Mouse (Mus musculus): ENCODE measurements at regions not wholly inside any gene's neighbourhood (a gene's known extent, or its start where the extent isn't known, plus 50 kb on each side); places are given as distances from the start of the nearest gene placed in this dataset.

DNA sequence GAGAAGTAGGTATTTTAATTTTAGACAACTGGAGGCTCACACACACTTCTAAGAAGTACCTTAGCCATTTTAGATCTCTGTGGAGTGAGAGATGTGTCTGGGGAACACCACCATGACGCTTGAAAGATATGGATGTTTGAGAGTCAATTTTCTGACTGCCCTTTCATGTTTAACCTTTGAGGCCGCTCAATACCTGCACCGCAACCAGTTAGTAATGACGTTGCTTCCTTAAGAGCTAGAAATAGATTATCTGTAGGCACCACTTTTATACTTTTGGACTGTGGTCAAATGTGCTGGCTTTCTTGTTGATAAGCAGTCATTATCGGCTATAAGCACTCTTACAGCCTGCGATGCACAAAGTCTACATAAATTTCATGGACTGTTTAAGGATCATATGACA lies 78.3 kb upstream of the Bmp2k start:
- no peak overlapping the region for H3K9ac ChIP-seq (ENCODE audit: low read depth, low read length)
- H3K4me2 ChIP-seq (ENCODE audit: low read length): no peak overlapping the region
- no peak for TF ChIP-seq CTCF (IDR thresholded peaks at IDR 0.05; ENCODE audit: low read depth)
- no peak overlapping the region for H3K4me3 ChIP-seq (replicated peaks; ENCODE audit: low read depth, low read length)
- no peaks in the 10 kb centered on the region for H3K4me1 ChIP-seq (replicated peaks; ENCODE audit: insufficient read depth, low read length)
- no peak overlapping the region for H3K27ac ChIP-seq
- no peak for ATAC-seq (replicated peaks; ENCODE audit: low FRiP score, low read depth)
- DNase-seq (ENCODE audit: low spot score): no peak
- H3K9me3 ChIP-seq (replicated peaks; ENCODE audit: low read length): no peaks in the 10 kb centered on the region
- 85% methylated on average over 6 of the region's 6 CpGs for WGBS
- no peaks in the 10 kb centered on the region for H3K36me3 ChIP-seq (ENCODE audit: insufficient read depth, low read length)
- H3K27me3 ChIP-seq (ENCODE audit: insufficient read depth, low read length): no peaks in the 10 kb centered on the region

DNA sequence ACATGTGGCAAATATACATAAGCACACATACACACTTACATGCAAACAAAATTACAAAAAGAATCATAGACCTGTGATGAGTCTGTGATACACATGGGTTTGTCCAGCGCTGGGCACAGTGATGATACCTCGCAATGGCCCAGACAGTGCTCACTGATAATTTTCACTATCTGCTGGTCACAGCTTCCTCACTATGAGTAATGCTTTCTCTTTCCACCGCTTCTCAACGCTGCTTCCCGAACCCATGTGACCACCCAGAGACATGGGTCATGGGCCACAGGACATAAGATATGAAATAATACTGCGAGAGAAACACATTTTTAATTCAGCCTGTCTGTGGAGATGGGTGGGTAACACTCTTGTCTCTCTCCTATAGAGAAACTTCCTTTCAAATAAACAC lies 76.5 kb upstream of the Bmp2k start:
- no peak overlapping the region for H3K4me3 ChIP-seq (replicated peaks; ENCODE audit: low read depth, low read length)
- no peaks in the 10 kb centered on the region for H3K9me3 ChIP-seq (replicated peaks; ENCODE audit: low read length)
- no peak overlapping the region for H3K9ac ChIP-seq (ENCODE audit: low read depth, low read length)
- no peak overlapping the region for H3K27ac ChIP-seq
- no peak for TF ChIP-seq CTCF (IDR thresholded peaks at IDR 0.05; ENCODE audit: low read depth)
- H3K27me3 ChIP-seq (ENCODE audit: insufficient read depth, low read length): no peaks in the 10 kb centered on the region
- DNase-seq (ENCODE audit: low spot score) (no peak), ATAC-seq (replicated peaks; ENCODE audit: low FRiP score, low read depth) (no peak; the same call in 1 of the 2 replicates)
- no peak overlapping the region for H3K4me2 ChIP-seq (ENCODE audit: low read length)
- H3K4me1 ChIP-seq (replicated peaks; ENCODE audit: insufficient read depth, low read length): no peaks in the 10 kb centered on the region
- no peaks in the 10 kb centered on the region for H3K36me3 ChIP-seq (ENCODE audit: insufficient read depth, low read length)
- WGBS: 75% methylated on average over 6 of the region's 6 CpGs

DNA sequence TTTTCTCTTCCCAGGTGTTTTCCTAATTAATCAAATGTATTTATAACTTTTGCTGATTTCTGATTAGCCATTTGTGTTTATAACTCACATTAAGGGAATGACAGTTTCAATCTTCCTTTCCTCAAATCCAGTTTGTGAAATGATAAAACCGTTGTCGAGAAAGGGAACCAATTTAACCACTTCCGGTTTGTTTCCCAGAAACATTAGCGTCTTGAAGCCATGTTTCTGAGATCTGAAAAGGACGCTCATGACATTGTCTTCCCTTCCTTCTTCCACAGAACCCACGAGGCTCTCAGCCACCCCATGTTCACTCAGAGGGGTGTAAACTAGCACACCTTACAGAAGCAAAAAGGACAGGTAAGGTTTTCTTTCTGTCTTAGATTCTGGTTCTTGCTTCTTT lies 76.0 kb upstream of the Bmp2k start:
- Histone ChIP-seq H3K27me3 (ENCODE audit: insufficient read depth, low read length) (no peaks in the 10 kb centered on the region), H3K36me3 (ENCODE audit: insufficient read depth, low read length) (no peaks in the 10 kb centered on the region), H3K4me3 (replicated peaks; ENCODE audit: low read depth, low read length) (no peak overlapping the region), H3K9ac (ENCODE audit: low read depth, low read length) (no peak overlapping the region), H3K4me1 (replicated peaks; ENCODE audit: insufficient read depth, low read length) (no peaks in the 10 kb centered on the region), H3K4me2 (ENCODE audit: low read length) (no peak overlapping the region), H3K27ac (peak overlapping the region; percentile 44; the same call in 1 of the 2 replicates), H3K9me3 (replicated peaks; ENCODE audit: low read length) (no peaks in the 10 kb centered on the region)
- DNase-seq (ENCODE audit: low spot score) (no peak), ATAC-seq (replicated peaks; ENCODE audit: low FRiP score, low read depth) (no peak)
- WGBS: 67% methylated on average over 6 of the region's 6 CpGs
- no peak for TF ChIP-seq CTCF (IDR thresholded peaks at IDR 0.05; ENCODE audit: low read depth)

DNA sequence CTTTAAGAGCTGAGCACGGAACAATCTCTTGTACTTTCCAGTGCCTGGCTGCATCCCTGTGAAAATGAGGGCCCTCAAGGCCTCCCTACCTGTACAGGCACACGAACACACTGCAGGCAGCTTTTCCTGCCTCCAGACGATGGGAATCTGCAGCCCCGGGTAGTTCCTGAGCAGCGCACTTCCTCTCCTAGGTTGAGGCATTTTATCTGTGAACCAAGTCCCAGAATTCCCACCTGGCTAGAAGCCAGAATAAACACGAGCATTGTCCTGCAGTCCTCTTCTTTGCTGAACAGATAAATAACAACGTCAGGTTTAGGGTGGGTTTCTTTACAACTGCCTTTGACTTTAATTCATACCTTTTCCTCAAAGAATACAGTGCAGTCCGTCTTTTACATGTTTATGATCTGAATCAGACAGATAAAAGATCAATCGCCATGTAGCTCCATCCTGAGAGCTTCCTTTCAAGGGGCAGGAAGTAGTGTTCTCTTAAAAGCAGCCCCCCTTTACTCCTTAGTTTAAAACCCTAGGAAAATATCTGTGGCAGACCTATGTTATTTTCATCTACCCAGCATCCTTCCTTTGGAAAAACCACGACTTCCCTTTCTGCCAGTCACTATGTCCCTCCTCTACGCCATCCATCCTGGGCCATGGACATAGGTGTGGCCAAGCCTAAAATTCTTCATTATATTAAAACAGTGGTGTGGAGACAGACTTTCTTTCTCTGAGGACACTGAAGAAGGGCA lies 75.3 kb upstream of the Bmp2k start:
- ATAC-seq (replicated peaks; ENCODE audit: low FRiP score, low read depth) (no peak), DNase-seq (ENCODE audit: low spot score) (peak; percentile 74)
- no peak for TF ChIP-seq CTCF (IDR thresholded peaks at IDR 0.05; ENCODE audit: low read depth)
- Histone ChIP-seq H3K9ac (ENCODE audit: low read depth, low read length) (no peak overlapping the region), H3K9me3 (replicated peaks; ENCODE audit: low read length) (no peaks in the 10 kb centered on the region), H3K4me3 (replicated peaks; ENCODE audit: low read depth, low read length) (no peak overlapping the region), H3K4me1 (replicated peaks; ENCODE audit: insufficient read depth, low read length) (no peaks in the 10 kb centered on the region), H3K27ac (peak overlapping the region; percentile 44; the same call in 1 of the 2 replicates), H3K4me2 (ENCODE audit: low read length) (no peak overlapping the region), H3K36me3 (ENCODE audit: insufficient read depth, low read length) (no peaks in the 10 kb centered on the region), H3K27me3 (ENCODE audit: insufficient read depth, low read length) (no peaks in the 10 kb centered on the region)
- WGBS: 32% methylated on average over 11 of the region's 11 CpGs

DNA sequence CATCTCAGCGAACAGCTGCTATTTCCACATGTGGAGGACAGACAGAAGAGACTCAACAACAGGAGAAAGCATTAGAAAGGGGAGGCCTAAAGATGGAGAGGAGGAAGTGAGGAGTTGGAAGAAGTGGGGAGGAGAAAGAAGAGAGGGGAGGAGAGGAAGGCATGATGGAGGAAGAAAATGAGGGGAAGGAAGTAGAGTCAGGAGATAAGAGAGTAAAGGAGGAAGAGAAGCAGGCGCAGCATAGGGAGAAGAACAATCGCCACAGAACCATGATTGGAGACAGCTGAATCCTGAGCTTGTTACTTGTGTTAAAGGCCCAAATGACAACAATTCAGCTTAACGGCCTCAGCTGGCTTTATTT lies 74.8 kb upstream of the Bmp2k start:
- no peaks in the 10 kb centered on the region for H3K4me1 ChIP-seq (replicated peaks; ENCODE audit: insufficient read depth, low read length)
- WGBS: 79% methylated on average over 4 of the region's 4 CpGs
- no peak for TF ChIP-seq CTCF (IDR thresholded peaks at IDR 0.05; ENCODE audit: low read depth)
- DNase-seq (ENCODE audit: low spot score): no peak
- no peaks in the 10 kb centered on the region for H3K36me3 ChIP-seq (ENCODE audit: insufficient read depth, low read length)
- H3K27me3 ChIP-seq (ENCODE audit: insufficient read depth, low read length): no peaks in the 10 kb centered on the region
- no peaks in the 10 kb centered on the region for H3K9me3 ChIP-seq (replicated peaks; ENCODE audit: low read length)
- no peak for ATAC-seq (replicated peaks; ENCODE audit: low FRiP score, low read depth)
- no peak overlapping the region for H3K4me2 ChIP-seq (ENCODE audit: low read length)
- H3K27ac ChIP-seq: 0 out of 2 replicates have a peak overlapping the region, but pooled peaks have one; percentile 44
- no peak overlapping the region for H3K4me3 ChIP-seq (replicated peaks; ENCODE audit: low read depth, low read length)
- H3K9ac ChIP-seq (ENCODE audit: low read depth, low read length): no peak overlapping the region

DNA sequence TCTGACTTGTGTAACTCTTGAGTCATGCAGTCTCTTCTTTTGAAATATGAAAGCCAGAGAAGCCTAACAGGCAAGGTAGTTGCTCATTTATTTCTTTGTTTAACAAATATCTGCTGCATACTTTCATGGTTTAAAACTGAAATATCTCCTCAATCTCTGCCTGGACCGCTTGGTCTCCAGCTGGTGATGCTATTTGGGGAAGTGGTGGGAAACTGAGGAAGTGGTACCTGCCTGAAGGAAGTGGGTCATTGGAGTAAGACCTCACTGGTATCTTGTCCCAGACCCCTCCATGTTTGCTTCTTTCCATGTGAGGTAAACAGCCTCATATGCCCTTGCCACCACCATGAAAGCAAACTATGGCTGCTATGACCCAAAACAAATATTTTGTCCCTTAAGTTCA lies 74.0 kb upstream of the Bmp2k start:
- Histone ChIP-seq H3K4me1 (replicated peaks; ENCODE audit: insufficient read depth, low read length) (no peaks in the 10 kb centered on the region), H3K9ac (ENCODE audit: low read depth, low read length) (no peak overlapping the region), H3K27ac (no peak overlapping the region), H3K36me3 (ENCODE audit: insufficient read depth, low read length) (no peaks in the 10 kb centered on the region), H3K27me3 (ENCODE audit: insufficient read depth, low read length) (no peaks in the 10 kb centered on the region), H3K9me3 (replicated peaks; ENCODE audit: low read length) (no peaks in the 10 kb centered on the region), H3K4me3 (replicated peaks; ENCODE audit: low read depth, low read length) (no peak overlapping the region), H3K4me2 (ENCODE audit: low read length) (no peak overlapping the region)
- no peak for ATAC-seq (replicated peaks; ENCODE audit: low FRiP score, low read depth)
- TF ChIP-seq CTCF (IDR thresholded peaks at IDR 0.05; ENCODE audit: low read depth): no peak
- 96% methylated on average over 1 of the region's 1 CpGs for WGBS
- DNase-seq (ENCODE audit: low spot score): no peak

Data from kidney, postnatal 0 days (tissue).